Mouse (Mus musculus) B cell, adult 62 days (primary cell): Measurements from ENCODE around the gene Ppp1r13l. TPM values are rescaled to one million over a fixed set of nuclear protein-coding genes. Genes with fewer than 3 reads are reported as not detected.

Experiments used
- total RNA-seq: library from RNA; stranded (reverse); gene quantifications from 4 replicates; pipeline ENCODE4 v1.2.4, GENCODE M21; 2023

Gene Ppp1r13l
- 0.63 to 2.7 TPM (median 1.5 TPM) in 4 replicates for total RNA-seq

GRCm38 (mm10) chr7:19359299-19359891 lies at the start of gene Ppp1r13l, which contains the start of gene Cd3eap:
Ppp1r13l (plus strand) TSS chr7:19359749.
Cd3eap (minus strand) TSS chr7:19359483.

DNA sequence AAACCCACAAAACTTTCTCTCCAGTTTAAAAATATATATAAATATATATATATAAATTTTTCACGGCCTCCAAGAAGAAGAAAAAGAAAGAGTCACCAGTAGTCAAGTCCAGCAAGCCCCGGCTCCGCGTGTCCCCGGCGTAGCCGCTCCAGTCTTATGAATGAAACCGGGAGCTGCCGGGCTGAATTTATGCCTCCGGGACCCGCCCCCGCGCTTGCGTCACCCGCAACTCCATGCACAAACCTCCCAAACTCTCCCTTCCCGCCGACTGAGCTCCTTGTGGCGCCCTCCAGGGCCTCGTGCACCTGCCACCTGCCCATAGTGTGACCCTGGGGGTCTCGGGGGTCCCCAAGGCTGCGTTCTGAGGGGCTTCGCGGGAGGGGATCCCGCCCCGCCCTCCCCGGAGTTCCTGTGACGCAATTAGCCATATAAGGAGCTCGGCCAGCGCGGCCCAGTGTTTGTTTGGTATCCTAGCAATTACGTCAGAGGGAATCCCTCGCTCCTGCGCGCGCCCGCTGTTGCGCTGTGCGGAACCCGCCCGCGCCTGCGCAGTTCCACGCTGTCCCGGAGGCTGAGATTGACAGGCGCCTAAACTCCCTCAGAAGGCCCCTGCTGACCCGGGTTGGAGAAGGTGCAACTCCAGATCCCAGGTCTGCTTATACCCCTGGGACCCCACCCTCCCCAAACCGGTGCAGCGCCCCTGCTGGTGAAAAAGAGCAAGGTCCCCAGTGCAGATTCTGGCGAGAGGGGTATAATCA lies 49.5 kb upstream of the Ppp1r13l start, which contains the start of gene Fosb:
TSS of gene Fosb (minus strand) at position 168 of the 758 bp plus-strand sequence.

GRCm38 (mm10) chr7:19344237-19344847 lies 15.2 kb upstream of the Ppp1r13l start, which contains the start of gene Ercc1:
Ercc1 (plus strand) TSS chr7:19344778.

DNA sequence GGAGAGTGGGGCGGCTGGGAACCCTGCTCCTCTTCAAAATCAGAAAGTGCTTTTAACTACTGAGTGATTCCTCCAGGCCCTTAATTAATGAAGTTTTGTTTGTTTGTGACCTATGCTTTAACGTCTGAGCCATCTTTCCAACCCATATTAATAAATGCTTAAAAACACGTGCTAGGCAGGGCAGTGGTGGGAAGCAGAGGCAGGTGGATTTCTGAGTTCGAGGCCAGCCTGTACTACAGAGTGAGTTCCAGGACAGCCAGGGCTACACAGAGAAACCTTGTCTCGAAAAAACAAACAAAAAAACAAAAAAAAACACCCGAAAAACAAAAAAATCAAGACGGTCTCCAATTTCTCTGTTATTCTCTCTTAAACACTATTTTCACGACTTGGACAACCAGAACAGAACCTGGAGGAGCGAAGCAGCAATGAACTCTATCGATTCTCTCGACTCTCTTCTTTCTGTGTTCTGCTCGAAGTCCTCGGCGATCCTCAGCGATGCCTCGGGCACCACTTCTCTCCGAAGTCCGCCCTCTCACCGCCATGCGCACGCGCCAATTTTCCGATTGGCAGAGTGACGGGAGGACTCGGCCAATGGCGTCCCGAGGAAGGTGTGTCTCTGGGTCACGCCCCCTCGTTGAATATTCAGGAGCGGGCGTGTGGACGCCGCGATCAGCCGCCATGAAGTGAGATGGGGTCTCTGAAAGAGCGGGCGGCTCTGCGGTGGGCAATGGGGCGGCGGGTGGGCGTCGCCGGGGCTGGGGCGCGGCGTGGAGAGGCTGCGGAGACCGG lies 22.0 kb downstream of the Ppp1r13l start, which contains the start of gene Ercc2:
TSS of gene Ercc2 (plus strand) at position 634 of the 789 bp plus-strand sequence.

DNA sequence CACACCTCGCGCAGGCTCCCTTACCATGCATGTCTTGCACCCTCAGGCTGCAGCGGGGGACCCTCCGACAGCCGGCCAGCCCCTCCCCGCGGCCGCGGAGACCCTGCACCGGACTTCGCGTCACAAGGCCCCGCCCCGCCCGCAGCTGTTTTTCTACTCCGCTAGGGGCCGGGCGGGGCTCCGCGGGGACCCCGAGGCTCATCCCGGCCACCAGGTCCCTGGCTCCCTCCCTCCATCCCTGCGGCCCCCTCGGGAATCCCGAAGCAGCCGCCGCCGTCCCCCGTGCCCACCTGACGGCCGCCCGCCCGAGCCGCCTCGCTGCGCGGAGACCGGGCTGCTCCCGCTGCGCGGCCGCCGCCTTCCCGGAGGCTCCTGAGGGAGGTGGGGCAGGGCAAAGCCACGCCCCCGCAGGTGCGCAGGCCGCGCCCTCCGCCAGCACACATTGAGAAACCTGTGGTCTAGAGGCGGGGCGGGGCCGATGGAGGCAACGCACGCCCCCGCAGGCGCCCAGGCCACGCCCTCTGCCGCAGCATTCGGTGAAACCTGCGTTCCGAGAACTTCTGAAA lies 44.3 kb downstream of the Ppp1r13l start, which contains the start of gene Klc3:
TSS of gene Klc3 (minus strand) at position 374 of the 566 bp plus-strand sequence.

DNA sequence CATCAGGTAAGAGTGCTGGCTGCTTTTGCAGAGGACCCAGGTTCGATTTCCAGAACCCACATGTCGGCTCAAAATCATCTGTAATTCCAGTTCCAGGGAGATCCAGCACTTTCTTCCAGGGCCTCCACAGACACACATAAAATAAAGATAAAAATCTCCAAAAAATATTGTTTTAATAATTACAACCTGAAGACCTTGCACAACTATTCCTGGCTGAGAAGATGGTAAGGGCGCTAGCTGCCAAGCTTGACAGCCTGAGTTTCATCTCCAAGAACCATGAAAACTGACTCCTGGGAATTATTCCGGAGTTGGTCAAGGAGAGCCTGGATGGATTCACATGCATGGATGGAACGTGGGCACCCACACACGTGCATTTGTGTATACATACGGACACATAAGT lies 44.9 kb downstream of the Ppp1r13l start, which contains the start of gene Ckm:
TSS of gene Ckm (plus strand) at position 301 of the 400 bp plus-strand sequence.

Other genes with a start within 250 kb of the Ppp1r13l start
- not detected in 4 replicates for gene Gm4969, start 241.4 kb upstream of the Ppp1r13l start, total RNA-seq
- gene Fbxo46, start 239.9 kb upstream of the Ppp1r13l start, total RNA-seq, result 20.6 to 21.9 TPM (median 21.4 TPM) in 4 replicates
- gene Qpctl, start 210.5 kb upstream of the Ppp1r13l start, total RNA-seq, result 9.9 to 12.7 TPM (median 10.7 TPM) in 4 replicates
- 86.8 to 98.6 TPM (median 92.5 TPM) in 4 replicates for gene Snrpd2, start 210.0 kb upstream of the Ppp1r13l start, total RNA-seq
- not detected in 4 replicates for gene Gipr, start 193.6 kb upstream of the Ppp1r13l start, total RNA-seq
- gene Eml2, start 183.3 kb upstream of the Ppp1r13l start, total RNA-seq, result 19.1 to 28.1 TPM (median 21.6 TPM) in 4 replicates
- not detected in 4 replicates for gene Gpr4, start 147.2 kb upstream of the Ppp1r13l start, total RNA-seq
- 52.4 to 62.7 TPM (median 54.4 TPM) in 4 replicates for gene Opa3, start 131.4 kb upstream of the Ppp1r13l start, total RNA-seq
- 346 to 371 TPM (median 369 TPM) in 4 replicates for gene Vasp, start 87.9 kb upstream of the Ppp1r13l start, total RNA-seq
- not detected in 4 replicates for gene Ppm1n, start 79.7 kb upstream of the Ppp1r13l start, total RNA-seq
- 0.15 to 0.27 TPM in 2 of 4 replicates, not detected in the others for gene Rtn2, start 77.1 kb upstream of the Ppp1r13l start, total RNA-seq
- gene Fosb, start 49.7 kb upstream of the Ppp1r13l start, total RNA-seq, result 2,427 to 3,505 TPM (median 2,938 TPM) in 4 replicates
- 59.1 to 71.4 TPM (median 68.3 TPM) in 4 replicates for gene Ercc1, start 15.0 kb upstream of the Ppp1r13l start, total RNA-seq
- 4.3 to 7.0 TPM (median 5.9 TPM) in 4 replicates for gene Cd3eap, start 266 bp upstream of the Ppp1r13l start, total RNA-seq
- gene Ercc2, start 22.3 kb downstream of the Ppp1r13l start, total RNA-seq, result 68.9 to 74.8 TPM (median 72.8 TPM) in 4 replicates
- 0.60 to 1.2 TPM (median 0.86 TPM) in 4 replicates for gene Klc3, start 44.4 kb downstream of the Ppp1r13l start, total RNA-seq
- gene Ckm, start 45.0 kb downstream of the Ppp1r13l start, total RNA-seq, result 0.97 TPM in 1 of 4 replicates, not detected in the others
- 26.4 to 33.1 TPM (median 28.6 TPM) in 4 replicates for gene Mark4, start 99.1 kb downstream of the Ppp1r13l start, total RNA-seq
- gene Exoc3l2, start 103.6 kb downstream of the Ppp1r13l start, total RNA-seq, result not detected in 4 replicates
- gene Bloc1s3, start 148.6 kb downstream of the Ppp1r13l start, total RNA-seq, result 3.1 to 5.3 TPM (median 4.6 TPM) in 4 replicates
- gene Trappc6a, start 148.6 kb downstream of the Ppp1r13l start, total RNA-seq, result 27.9 to 35.9 TPM (median 30.9 TPM) in 4 replicates
- gene Nkpd1, start 158.1 kb downstream of the Ppp1r13l start, total RNA-seq, result 0.31 to 0.78 TPM (median 0.53 TPM) in 4 replicates
- gene Ppp1r37, start 203.3 kb downstream of the Ppp1r13l start, total RNA-seq, result 55.1 to 64.0 TPM (median 60.2 TPM) in 4 replicates
- 9.7 to 13.7 TPM (median 12.6 TPM) in 4 replicates for gene Zfp296, start 217.5 kb downstream of the Ppp1r13l start, total RNA-seq
- 72.4 to 80.4 TPM (median 77.1 TPM) in 4 replicates for gene Gemin7, start 217.8 kb downstream of the Ppp1r13l start, total RNA-seq
- gene Clasrp, start 244.7 kb downstream of the Ppp1r13l start, total RNA-seq, result 94.5 to 107 TPM (median 98.1 TPM) in 4 replicates